Mouse (Mus musculus) liver, postnatal 0 days (tissue): ENCODE measurements around the gene Chrm3.

Experiments
- CTCF ChIP-seq: sonication (generic); IDR thresholded peaks from 2 replicates; pipeline ENCODE4 v1.5.1; 2016; ENCODE audit warnings: antibody characterized with exemption, low read depth
- EP300 ChIP-seq: IDR thresholded peaks from 2 replicates; pipeline ENCODE4 v1.6.1; 2016; ENCODE audit warnings: antibody characterized with exemption, low read depth, mild to moderate bottlenecking

GRCm38 (mm10) chr13:9997664-9998328 lies 362.9 kb downstream of the Chrm3 start:
- no peak for TF ChIP-seq EP300
- TF ChIP-seq CTCF = no peak
